Mouse (Mus musculus) ZHBTc4 (cell line): ENCODE results near the gene Syt17.
A peak's percentile ranks its signal among the peaks of the same experiment; 100 is the strongest.
"Not testable (repeated sequence)": the region's sequence is repeated elsewhere in the genome, so short reads cannot be mapped to it uniquely, and the experiment has no call there.

Experiments
- DNase-seq: peaks from one replicate; pipeline ENCODE4 v3.0.0-alpha.2; 2011; ENCODE audit warnings: low read depth, low spot score

The Syt17 gene

GRCm38 (mm10) chr7:118380056-118380455, 68.0 kb downstream of the Syt17 start:
- no peak for DNase-seq

- DNase-seq: no peak
Observed at GRCm38 (mm10) chr7:118376590-118376989, 71.4 kb downstream of the Syt17 start.

- no peak for DNase-seq
Observed at GRCm38 (mm10) chr7:118375341-118375740, 72.7 kb downstream of the Syt17 start.

GRCm38 (mm10) chr7:118371361-118371760, 76.7 kb downstream of the Syt17 start:
- DNase-seq: no peak

- DNase-seq: no peak
Observed at GRCm38 (mm10) chr7:118369705-118370104, 78.3 kb downstream of the Syt17 start.

GRCm38 (mm10) chr7:118365902-118366301, 82.1 kb downstream of the Syt17 start:
- DNase-seq: no peak

- no peak for DNase-seq
Observed at GRCm38 (mm10) chr7:118365251-118365650, 82.8 kb downstream of the Syt17 start.

GRCm38 (mm10) chr7:118364353-118365007, 83.5 kb downstream of the Syt17 start:
- DNase-seq: peak; percentile 11

- DNase-seq: no peak
Observed at GRCm38 (mm10) chr7:118363587-118364233, 84.3 kb downstream of the Syt17 start.

GRCm38 (mm10) chr7:118362931-118363330, 85.1 kb downstream of the Syt17 start:
- DNase-seq: no peak

- DNase-seq: no peak
Observed at GRCm38 (mm10) chr7:118362258-118362657, 85.8 kb downstream of the Syt17 start.

- peak; percentile 39 for DNase-seq
Observed at GRCm38 (mm10) chr7:118358977-118359376, 89.0 kb downstream of the Syt17 start.

- DNase-seq: not testable (repeated sequence)
Observed at GRCm38 (mm10) chr7:118356410-118357005, 91.5 kb downstream of the Syt17 start.

GRCm38 (mm10) chr7:118350840-118351239, 97.2 kb downstream of the Syt17 start:
- DNase-seq: no peak

- no peak for DNase-seq
Observed at GRCm38 (mm10) chr7:118346943-118347342, 101.1 kb downstream of the Syt17 start.

- DNase-seq: no peak
Observed at GRCm38 (mm10) chr7:118346432-118346831, 101.6 kb downstream of the Syt17 start.

- no peak for DNase-seq
Observed at GRCm38 (mm10) chr7:118345396-118345795, 102.6 kb downstream of the Syt17 start.

GRCm38 (mm10) chr7:118344701-118345100, 103.3 kb downstream of the Syt17 start:
- DNase-seq: no peak
